Mouse (Mus musculus): Measurements from ENCODE around the gene Aig1. TPM values are rescaled to one million over a fixed set of nuclear protein-coding genes. Genes with fewer than 3 reads are reported as not detected.

Gene Aig1
- total RNA-seq, 2 experiments from 2014 or later: 22.2 to 25.4 TPM

DNA sequence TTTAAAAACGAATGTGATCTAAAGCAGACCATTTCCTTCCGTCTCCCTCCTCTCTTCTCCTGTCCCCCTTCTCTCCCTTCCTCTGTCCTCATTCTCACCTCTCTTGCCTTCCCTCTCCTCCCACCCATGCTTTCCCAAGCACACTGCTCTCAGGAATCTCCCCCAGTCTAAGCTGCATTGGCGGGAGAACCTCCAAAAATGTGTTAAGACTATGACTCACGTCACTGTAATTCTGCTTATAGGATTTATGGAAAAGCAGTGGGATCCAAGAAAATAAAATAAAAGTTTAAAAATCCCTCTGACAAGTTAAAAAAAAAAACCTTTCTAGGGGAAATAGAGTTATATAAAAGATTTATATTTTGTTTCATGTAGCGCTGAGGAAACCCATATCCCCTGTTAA lies 86.0 kb downstream of the Aig1 start:
- DNase-seq (ENCODE audit: low spot score in 2 of 2): no peak

DNA sequence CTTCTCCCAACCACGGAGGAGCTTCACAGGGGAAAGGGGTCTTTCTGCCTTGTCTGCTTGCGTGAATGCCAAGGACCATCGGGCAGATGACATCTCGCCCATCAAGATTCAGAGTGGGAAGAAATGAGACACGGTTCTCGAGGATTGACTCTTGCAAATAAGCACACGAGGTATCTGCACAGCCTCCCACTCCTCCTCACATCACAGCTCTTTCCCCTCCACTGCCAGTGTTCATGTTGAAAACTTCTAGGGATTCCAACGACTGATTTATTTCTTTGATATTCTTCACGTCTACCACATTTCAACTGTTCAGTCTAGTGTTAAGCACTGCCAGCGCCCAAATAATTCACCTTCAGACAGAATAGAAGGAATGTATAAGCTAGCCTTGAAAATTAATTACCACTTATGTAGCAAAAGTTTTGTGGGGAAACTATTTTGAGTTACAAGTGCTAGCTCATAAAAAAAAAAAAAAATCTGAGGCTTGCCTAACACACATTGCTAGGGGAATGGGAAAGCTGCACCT lies 86.5 kb downstream of the Aig1 start:
- DNase-seq (ENCODE audit: low spot score in 2 of 2): no peak

DNA sequence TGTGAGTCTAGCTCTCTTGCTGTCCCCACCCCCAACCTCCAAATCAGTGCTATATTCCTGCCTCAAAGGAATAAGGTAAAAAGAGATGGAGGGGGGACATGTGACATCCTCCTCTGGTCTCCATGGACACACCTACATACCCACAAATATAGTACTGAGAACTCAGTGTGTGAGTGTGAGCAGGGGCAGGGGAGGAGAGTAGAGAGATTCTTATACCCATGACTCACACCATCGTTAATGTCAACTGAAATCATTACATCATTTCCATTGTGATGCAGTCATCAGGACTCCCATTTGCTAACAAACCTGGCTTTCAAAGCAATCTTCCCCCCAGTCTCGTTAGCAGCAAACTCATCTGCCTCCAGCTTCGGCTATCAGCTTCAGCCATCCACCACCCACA lies 92.8 kb downstream of the Aig1 start:
- DNase-seq (ENCODE audit: low spot score in 2 of 2): no peak

DNA sequence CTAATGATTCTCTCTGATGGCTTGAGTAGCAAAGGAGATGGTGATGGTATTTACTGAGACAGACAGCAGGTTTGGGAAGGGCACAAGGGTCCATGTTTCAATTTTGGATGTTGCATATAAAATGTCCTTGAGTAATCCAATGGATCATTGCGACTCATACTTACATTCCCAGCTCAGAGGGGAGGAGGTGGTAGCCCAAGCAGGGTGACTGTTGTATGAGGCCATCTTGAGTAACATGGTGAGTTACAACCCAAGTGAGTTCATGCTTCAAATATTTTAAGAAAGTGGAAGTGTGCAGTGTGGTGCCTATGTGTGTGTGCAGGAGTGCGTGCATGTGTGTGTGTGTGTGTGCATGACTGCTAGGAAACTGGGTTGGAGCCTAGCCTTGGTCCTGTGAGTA lies 93.4 kb downstream of the Aig1 start:
- DNase-seq (ENCODE audit: low spot score in 2 of 2): no peak

DNA sequence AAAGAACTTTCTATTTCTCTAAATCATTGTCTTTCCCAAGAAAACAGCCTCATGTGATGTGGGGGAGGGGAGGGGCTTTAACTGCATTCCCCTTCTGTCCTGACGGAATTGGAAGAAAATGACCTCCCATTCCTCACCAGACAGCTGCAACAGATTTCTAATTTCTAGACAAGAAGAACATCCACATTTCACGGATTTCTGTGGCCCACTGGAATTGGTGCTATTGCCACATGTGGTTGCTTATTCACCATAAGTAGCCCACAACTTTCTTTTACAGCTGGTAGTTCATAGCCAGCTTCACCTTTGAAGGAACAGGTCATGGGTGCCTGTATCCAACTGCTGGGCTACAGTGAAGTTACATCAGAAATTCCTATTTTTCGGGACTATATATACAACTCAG lies 93.9 kb downstream of the Aig1 start:
- no peak for DNase-seq (ENCODE audit: low spot score in 2 of 2)

DNA sequence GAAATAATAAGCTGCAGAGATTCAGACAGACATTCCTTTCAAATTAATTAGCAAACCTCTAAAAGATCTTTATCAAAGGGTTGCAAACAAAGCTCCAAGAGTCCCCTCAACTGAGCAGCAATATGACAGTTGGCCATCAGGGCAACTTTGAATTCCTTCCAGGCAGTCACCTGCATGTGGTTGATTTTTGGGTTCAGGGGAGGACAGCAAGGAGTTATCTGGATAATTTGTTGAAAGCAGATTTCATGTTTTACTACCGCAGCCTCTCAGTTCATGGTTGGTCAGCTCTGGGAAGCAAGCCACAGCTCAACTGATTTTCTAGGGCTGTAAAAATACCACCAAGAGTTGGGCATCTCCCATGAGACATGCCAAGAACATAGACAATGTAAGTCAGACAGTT lies 98.1 kb downstream of the Aig1 start:
- no peak for DNase-seq (ENCODE audit: low spot score in 2 of 2)

DNA sequence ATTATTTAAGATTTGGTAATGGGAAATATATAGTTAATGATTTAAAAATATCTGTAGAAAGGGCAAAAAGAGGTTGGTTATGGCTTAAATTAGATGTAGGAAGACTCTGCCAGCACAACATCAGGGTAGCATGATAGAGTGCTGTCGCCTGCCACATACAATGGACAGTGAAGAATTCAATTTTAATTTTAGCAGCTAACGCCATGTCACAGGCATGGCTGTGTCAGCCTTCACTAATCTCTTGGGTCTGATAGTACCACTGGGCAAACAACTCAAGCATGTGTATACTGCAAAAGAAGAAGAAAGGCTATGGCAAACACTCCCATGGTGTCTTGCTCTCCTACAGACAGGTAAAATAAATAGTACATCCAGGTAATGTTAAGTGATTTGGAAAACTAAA lies 99.0 kb downstream of the Aig1 start:
- no peak for DNase-seq (ENCODE audit: low spot score in 2 of 2)

DNA sequence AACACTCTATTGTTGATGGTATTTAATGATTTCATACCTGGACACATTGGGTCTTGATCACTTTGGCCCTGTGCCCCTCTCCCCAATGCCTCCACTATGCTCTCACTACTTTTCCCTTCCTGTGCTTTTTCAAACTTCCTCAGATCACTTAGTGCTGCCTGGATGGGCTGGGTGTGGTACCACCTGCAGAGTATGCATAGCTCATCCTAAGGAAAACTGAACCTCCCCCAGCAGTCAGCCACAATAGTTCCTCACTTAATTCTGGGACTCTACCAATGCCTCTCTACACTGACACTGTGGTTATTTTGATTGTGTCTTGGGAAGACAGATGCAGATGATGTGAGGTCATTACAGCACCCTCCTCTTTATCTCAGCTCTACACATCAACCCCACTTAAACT lies 99.9 kb downstream of the Aig1 start:
- no peak for DNase-seq (ENCODE audit: low spot score in 2 of 2)

DNA sequence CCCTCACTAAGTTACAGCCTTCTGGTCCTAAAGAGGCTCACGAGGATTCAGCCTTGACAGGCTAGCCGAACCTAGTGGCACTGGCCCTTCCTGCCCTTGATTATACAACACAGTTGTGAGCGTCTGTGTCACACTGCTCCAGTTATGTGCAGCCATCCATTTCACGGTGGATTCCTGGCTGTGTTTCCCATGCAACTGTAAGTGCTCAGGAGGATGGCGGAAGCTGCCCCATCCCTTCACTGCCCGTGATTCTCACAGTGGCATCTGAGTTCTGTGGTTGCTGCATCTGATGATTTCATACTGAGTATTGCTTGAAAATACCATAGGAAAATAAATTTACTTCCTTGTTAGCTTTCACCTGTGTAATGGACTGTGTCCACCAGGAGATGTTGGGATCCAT lies 101.7 kb downstream of the Aig1 start:
- no peak for DNase-seq (ENCODE audit: low spot score in 2 of 2)

DNA sequence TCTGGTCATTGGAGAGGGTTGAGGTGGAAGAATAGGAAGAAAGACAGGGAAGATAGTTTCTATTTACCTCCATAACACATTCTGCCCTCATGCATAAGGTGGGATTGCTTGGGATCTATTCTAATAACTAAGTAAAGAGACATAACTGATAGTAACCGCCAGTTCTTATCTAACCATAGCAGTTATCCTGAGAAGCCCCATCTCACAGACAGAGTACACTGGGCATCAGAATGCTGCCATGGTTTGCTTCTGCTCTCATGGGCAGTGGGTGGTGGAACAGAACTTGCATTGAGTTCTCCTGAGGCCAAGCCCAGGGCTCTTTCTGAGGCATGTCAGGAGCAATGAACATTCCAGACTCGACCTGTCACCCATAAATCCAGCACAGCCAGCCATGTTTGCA lies 105.6 kb downstream of the Aig1 start:
- no peak for DNase-seq (ENCODE audit: low spot score in 2 of 2)

DNA sequence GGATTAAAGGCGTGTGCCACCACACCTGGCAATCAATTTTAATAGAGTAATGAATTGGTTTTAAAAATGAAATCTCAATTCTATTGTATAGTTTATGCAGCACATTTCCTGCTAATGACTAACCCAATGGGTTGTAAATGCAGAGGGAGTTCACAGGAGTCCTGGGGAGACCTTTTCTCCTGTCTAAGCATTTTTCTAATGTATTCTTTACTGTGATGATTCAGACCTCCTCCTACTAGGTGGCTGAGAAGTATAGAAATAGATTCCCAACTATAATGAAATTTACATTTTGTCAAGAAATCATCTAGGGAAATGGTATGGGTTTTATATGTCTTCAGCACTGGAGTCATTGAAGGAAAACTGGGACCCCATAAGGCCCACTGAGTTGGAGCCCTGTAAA lies 114.1 kb downstream of the Aig1 start:
- no peak for DNase-seq (ENCODE audit: low spot score in 2 of 2)

DNA sequence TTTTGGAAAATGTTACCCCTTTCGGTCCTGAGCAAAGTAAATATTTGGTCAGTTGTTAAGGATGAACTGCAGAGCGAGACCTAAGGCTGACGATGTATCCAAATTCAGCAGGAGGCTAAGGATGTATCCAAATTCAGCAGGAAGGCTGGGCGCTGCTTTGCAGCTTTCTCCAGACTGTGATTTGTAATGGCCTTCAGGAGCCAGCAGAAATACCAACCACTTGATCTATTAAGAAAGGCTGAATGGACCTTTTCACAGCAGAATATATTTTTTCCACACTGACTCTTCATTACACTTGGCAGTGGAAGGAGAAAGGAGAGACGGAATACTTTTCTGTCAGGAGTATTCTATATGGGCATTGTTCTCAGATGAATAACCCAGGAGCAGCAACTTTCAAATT lies 115.0 kb downstream of the Aig1 start:
- no peak for DNase-seq (ENCODE audit: low spot score in 2 of 2)

DNA sequence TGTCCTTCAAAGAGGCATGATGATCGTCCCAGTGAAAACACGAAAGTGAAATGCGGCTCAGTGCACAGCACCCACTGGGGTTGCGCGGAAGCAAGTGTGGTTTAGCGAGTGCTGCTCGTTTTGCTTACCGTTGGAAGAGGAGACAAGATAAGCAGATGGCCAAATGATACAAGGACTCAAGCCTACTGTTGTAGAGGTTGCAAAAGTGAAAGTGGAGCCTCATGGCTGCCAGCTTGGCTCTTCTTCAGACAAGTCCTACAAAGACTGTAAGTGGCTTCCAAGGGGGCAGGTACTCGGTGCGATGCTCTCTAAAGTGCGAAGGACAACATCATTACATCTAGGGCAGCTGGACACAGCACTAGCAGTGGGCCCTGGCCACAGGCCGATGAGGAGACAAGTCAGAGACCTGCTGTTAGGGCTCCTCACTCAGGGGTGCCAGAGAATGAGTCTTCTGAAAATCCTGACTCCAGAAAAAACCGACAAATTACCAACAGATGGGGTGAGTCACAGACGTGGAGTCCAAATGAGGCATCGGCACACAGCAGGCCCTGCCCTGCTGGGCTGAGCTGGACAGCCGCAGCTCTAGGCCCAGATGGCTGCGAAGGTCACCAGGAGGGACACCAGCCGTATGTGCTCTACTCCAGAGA lies 129.2 kb downstream of the Aig1 start:
- peak in 1 of 2 experiments; percentile 18 for DNase-seq (ENCODE audit: low spot score in 2 of 2)

DNA sequence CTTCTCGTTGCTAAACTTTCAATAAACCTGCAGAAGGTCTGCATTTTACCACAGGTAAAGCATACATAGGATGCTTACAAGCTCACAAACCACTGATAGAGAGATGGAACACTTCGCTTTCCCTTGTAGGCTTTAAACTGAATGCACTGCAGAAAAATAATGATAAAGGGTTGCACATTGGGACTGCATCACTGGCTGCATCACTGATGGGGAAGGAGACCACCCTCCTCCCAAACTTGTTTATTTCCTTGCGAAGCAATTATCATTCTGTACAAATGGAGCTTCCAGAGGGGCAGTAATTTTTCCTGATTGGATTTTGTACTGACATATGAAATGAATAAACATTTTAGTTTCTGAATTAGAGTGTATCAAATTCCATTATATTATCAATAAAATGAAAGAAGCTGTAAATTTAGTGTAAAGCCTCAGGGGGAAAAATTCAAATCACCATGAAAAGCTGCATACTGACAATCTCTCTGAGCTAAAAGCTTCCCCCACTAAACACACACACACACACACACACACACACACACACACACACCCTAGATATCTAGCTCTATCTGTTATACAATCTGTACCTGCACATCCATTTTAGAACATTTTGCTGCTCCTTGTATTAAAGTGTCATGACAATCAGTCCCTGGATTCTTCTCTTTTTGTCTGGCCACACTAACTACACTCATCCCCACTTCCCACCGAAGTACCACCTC lies 138.6 kb downstream of the Aig1 start:
- no peak for DNase-seq (ENCODE audit: low spot score in 2 of 2)

DNA sequence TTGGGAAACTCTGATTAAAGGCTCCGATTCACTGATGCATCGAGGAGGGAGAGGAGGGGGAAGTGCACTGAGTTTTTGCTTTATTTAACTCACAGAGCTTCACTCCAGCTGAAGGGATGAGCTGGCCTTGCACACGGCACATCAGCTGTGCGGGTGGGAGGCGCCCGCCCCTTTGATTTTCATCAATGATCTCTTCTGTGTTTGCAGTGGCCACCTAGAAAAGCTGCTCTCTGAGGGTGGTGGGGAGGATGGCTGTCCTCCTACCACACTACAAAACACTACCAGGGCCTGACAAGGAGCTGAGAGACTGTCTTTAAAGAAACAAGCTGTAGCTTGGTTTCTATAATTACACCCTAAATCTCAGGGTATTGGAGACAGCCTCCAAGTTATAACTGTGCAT lies 141.1 kb downstream of the Aig1 start:
- DNase-seq (ENCODE audit: low spot score in 2 of 2): no peak

DNA sequence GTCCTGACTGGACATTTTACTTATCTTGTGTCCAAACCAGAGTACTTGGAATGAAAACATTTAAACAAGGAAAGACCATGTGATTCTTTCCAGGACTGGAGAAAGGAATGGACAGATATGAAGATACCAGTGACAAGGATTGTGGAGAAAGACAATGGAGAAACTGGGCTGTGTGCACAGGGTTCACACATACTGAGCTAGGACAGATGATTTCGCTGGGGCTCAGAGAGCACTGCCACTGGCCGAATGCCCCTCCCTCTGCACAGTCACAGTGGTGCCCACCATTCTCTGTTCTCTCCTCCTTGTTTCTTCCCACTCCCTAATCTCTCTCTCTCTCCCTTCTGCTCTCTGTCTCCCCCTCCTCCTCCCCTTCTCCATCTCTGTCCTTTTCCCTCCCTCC lies 142.6 kb downstream of the Aig1 start:
- no peak for DNase-seq (ENCODE audit: low spot score in 2 of 2)

DNA sequence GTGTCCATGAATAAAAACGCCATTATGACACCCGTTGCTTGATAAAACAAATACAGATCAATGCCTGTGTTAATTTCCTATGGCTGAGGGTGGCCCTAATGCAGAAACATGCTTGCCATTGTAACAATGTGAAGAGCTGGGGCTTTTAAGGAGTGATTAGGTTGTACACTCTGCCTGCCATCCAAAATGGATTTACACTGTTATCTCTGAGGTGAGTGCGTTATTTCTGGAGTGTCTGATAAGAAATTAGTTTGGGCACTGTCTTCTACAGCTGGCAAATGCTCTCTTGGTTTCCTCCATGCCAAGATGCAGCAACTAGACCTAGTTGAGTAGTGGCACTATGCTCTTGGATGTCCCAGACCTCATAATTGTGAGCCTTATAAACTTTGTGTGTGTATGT lies 143.5 kb downstream of the Aig1 start:
- DNase-seq (ENCODE audit: low spot score in 2 of 2): no peak

DNA sequence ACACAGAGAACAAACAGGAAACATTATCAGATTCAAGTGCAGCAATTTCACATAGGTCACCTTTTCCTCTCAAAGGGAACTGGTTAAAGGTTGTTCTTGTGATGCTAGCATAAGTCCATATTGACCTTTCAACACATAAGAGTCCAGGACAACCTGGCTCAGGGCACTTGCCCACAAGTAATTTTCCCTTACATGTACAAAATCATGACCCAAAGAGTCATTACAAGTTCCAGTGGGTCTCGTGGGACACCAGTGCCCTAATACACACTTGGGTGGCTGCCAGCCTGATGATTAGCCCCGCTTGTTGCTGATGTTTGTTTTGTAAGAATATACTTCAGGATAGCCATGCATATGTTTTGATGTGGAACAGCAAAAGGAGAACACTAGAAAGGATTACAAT lies 152.6 kb downstream of the Aig1 start:
- no peak for DNase-seq (ENCODE audit: low spot score in 2 of 2)

DNA sequence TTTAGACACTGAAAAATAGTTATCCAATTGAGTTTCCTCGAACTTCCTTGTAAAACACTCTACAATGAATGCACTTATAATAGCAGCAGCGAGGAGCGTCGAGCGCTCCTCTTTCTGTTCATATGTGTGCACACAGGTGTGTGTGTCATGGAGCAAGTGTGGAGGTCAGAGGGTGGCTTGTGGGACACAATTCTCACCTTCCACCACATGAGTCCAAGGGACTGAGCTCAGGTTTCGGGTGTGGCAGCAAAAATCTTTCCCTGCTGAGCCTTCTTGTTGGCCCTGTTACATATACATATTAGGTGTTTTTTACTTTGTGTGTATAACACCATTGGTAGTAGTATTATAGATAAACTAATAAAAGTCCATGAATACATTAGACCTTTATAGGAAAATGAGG lies 153.2 kb downstream of the Aig1 start:
- no peak for DNase-seq (ENCODE audit: low spot score in 2 of 2)

DNA sequence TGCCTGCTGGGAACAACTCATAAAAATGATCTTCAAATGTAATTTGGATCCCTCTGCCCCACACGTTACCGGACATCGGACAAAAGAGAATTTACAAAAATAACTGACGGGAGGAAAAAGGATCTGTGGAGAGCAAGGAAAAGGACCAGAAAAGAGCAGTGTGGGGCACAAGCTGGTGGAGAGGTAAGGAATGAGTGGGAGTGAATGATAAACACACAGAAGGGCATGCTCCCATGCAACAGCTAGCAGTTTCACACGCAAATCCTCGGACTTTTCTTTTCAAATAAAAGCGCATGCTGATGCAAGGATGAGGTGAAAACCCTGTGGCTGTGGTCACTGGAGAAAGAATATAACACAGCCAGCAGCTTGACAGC lies 153.9 kb downstream of the Aig1 start:
- DNase-seq (ENCODE audit: low spot score in 2 of 2): no peak

DNA sequence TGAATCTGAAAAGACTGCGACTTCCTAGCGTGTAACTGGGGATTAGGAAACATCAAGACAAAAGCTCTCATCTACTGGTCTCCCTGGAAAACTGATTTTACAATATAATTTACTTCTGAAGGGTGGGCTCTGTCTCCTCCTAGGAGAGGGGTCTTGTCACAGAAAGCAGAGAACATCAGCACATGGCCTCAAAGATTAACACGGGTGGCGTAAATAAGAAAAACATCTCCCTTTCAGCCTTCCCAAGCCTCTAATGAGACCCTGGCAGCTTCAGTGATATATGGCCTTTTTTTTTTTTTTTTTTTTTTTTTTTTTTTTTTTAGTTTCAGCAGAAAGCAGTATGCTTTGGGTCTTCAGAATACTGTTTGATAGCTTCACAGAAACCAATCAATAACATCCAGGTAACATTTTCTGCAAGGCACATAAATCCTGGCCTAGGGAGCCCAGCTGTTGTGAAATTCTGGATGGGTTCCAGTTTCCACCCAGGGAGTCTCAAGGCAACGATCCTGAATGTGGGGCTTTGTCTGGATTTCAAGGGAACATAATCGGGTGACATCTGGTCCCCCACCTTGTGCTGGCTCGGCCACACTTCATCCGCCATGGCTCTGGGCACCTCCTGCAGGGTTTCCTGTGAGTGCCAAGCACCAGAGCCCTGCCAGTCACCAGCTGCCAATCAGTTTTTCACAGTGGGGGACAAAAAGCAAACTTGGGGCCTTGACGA lies 154.4 kb downstream of the Aig1 start:
- DNase-seq (ENCODE audit: low spot score in 2 of 2): peak in 1 of 2 experiments; percentile 15

DNA sequence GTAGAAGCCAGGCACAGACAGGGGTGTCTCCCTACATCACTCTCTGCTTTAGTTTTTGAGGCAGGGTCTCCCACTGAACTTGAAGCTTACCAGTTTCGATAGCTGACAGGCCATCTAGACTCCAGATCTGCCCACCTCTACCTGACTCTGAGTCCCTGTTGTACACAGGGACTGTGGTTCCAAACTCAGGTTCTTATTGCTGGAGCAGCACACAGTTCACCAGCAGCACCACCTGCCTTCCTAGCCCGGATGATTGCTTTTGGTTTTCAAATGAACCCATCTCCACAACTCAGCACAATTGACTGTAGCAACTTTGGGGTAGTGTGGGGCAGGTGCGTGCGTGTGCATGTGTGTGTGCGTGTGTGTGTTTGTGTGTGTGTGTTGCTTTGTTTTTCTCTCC lies 155.1 kb downstream of the Aig1 start:
- DNase-seq (ENCODE audit: low spot score in 2 of 2): no peak

Measured in gastrocnemius, postnatal 4 days (tissue).